ENCODE assay signal across 8 mouse cellular contexts in genomic region chr2:131135521-131136139, GRCm38 (mm10). TPM values are rescaled to one million over a fixed set of nuclear protein-coding genes. Genes with fewer than 3 reads are reported as not detected.
A peak's percentile ranks its signal among the peaks of the same experiment; 100 is the strongest.
DNase-seq lines count a peak whose midpoint lies in the region; ATAC-seq and TF ChIP-seq lines count a peak whose summit lies in the region.
"Had no signal": no experiment of that assay in that cellular context is flagged by ENCODE, and none has a peak within 500 bp of the region (broad histone marks: within the 10 kb centered on the region; RNA-seq: fewer than 3 reads in every experiment).

No protein-coding gene starts in this region.

- no peak overlapping the region for H3K27ac ChIP-seq in limb, embryonic 14.5 days (replicated peaks; ENCODE audit: low read depth, low read length)

- H3K4me3 ChIP-seq in limb, embryonic 14.5 days (replicated peaks; ENCODE audit: low read length) = no peak overlapping the region

- ATAC-seq in limb, embryonic 14.5 days (ENCODE audit: low FRiP score, low read depth) = no peak

- TF ChIP-seq POLR2A in limb, embryonic 14.5 days (IDR thresholded peaks at IDR 0.05; ENCODE audit: borderline replicate concordance, extremely low read depth, insufficient read depth, insufficient read length) = no peak

- no peak overlapping the region for H3K4me2 ChIP-seq in limb, embryonic 14.5 days (replicated peaks; ENCODE audit: low read depth, low read length, severe bottlenecking)

- peak; percentile 1 for DNase-seq in right cerebral cortex, postnatal 25 days
- DNase-seq in right cerebral cortex, postnatal 36 days (ENCODE audit: low spot score in 2 of 2) = no peak
- peak; percentile 1 for DNase-seq in heart, adult 8-10 months (ENCODE audit: low spot score)
- no peak for DNase-seq in limb, embryonic 14.5 days (ENCODE audit: low spot score)
- peak; percentile 1 for DNase-seq in urinary bladder, postnatal 25 days (ENCODE audit: low spot score)
- DNase-seq in adrenal gland, adult 8-10 months = no peak
- no peak for DNase-seq in frontal cortex, postnatal 14 days (ENCODE audit: low spot score in 2 of 2)
- DNase-seq: gastrocnemius, postnatal 14 days had no signal

- no peaks in the 10 kb centered on the region for H3K4me1 ChIP-seq in limb, embryonic 14.5 days (ENCODE audit: control insufficient read depth, insufficient read depth, low read length)

- peaks cover 76% of the 10 kb centered on the region for H3K36me3 ChIP-seq in limb, embryonic 14.5 days (ENCODE audit: control insufficient read depth, insufficient read depth, low read length)

- 0 out of 2 replicates have a peak overlapping the region, but pooled peaks have one; percentile 4 for H3K9ac ChIP-seq in limb, embryonic 14.5 days (ENCODE audit: low read depth, low read length, severe bottlenecking)

- no peaks in the 10 kb centered on the region for H3K27me3 ChIP-seq in limb, embryonic 14.5 days (ENCODE audit: control insufficient read depth, insufficient read depth, low read length)

- WGBS in limb, embryonic 14.5 days = 68% methylated on average over 11 of the region's 11 CpGs

- no peaks in the 10 kb centered on the region for H3K9me3 ChIP-seq in limb, embryonic 14.5 days (ENCODE audit: control insufficient read depth, low read length)

RNA-seq across cellular contexts. Expression of gene Gm11037, which starts 2.3 kb away (rescaled TPM):
- total RNA-seq in heart, adult 8-10 months (2022) = not detected
- polyA plus RNA-seq in limb, embryonic 14.5 days (2012; rRNA removed) = not detected in 2 replicates
- not detected in 2 replicates for polyA plus RNA-seq in limb, embryonic 14.5 days (2014; fragmentation: Nextera tagmentation; extraction: Ambion mirVana)
- not detected for total RNA-seq in adrenal gland, adult 8-10 months (2022)
- total RNA-seq: gastrocnemius, postnatal 14 days had no signal

RNA-seq across cellular contexts. Expression of gene Hspa12b, which starts 8.6 kb away (rescaled TPM):
- 10 to 100 TPM; 21.5 to 33.7 (median 31.0) TPM for total RNA-seq in heart, adult 8-10 months (2022)
- polyA plus RNA-seq in limb, embryonic 14.5 days (2012; rRNA removed) = 42.7 and 54.6 TPM in 2 replicates
- 10.2 and 10.9 TPM in 2 replicates for polyA plus RNA-seq in limb, embryonic 14.5 days (2014; fragmentation: Nextera tagmentation; extraction: Ambion mirVana)
- 10 to 100 TPM in 2 of 4 experiments, 1 to 10 TPM in 2; 8.1 to 16.8 (median 10.4) TPM for total RNA-seq in adrenal gland, adult 8-10 months (2022)

RNA-seq across cellular contexts. Expression of gene 1700037H04Rik, which starts 24.3 kb away (rescaled TPM):
- 10 to 100 TPM in 3 of 4 experiments, 1 to 10 TPM in 1; 9.7 to 12.1 (median 10.5) TPM for total RNA-seq in heart, adult 8-10 months (2022)
- 62.7 and 76.1 TPM in 2 replicates for polyA plus RNA-seq in limb, embryonic 14.5 days (2012; rRNA removed)
- 59.4 and 67.4 TPM in 2 replicates for polyA plus RNA-seq in limb, embryonic 14.5 days (2014; fragmentation: Nextera tagmentation; extraction: Ambion mirVana)
- total RNA-seq in adrenal gland, adult 8-10 months (2022) = 10 to 100 TPM; 32.2 to 68.7 (median 53.9) TPM

RNA-seq across cellular contexts. Expression of gene Cenpb, which starts 44.2 kb away (rescaled TPM):
- 10 to 100 TPM; 89.5 to 93.4 (median 90.3) TPM for total RNA-seq in heart, adult 8-10 months (2022)
- polyA plus RNA-seq in limb, embryonic 14.5 days (2012; rRNA removed) = 48.3 and 56.4 TPM in 2 replicates
- 9.2 and 12.2 TPM in 2 replicates for polyA plus RNA-seq in limb, embryonic 14.5 days (2014; fragmentation: Nextera tagmentation; extraction: Ambion mirVana)
- total RNA-seq in adrenal gland, adult 8-10 months (2022) = 10 to 100 TPM; 63.5 to 76.9 (median 73.5) TPM

RNA-seq across cellular contexts. Expression of gene Siglec1, which starts 49.1 kb away (rescaled TPM):
- total RNA-seq in heart, adult 8-10 months (2022) = 1 to 10 TPM in 3 of 4 experiments, under 1 TPM in 1; 0.98 to 2.4 (median 1.5) TPM
- polyA plus RNA-seq in limb, embryonic 14.5 days (2012; rRNA removed) = 0.87 and 1.2 TPM in 2 replicates
- 0.51 and 0.94 TPM in 2 replicates for polyA plus RNA-seq in limb, embryonic 14.5 days (2014; fragmentation: Nextera tagmentation; extraction: Ambion mirVana)
- total RNA-seq in adrenal gland, adult 8-10 months (2022) = 1 to 10 TPM; 5.1 to 6.4 (median 6.3) TPM

Comparison
In these comparisons a context has a peak if more than half of its experiments do, and no peak if none do; other contexts are left out.
1. DNase-seq: peak in right cerebral cortex, postnatal 25 days (single experiment), heart, adult 8-10 months (single experiment) and urinary bladder, postnatal 25 days (single experiment); none in right cerebral cortex, postnatal 36 days (0 of 2), limb, embryonic 14.5 days (single experiment), adrenal gland, adult 8-10 months (single experiment) and frontal cortex, postnatal 14 days (0 of 2).